Mouse (Mus musculus) myocyte (in vitro differentiated cells): ENCODE measurements at regions not wholly inside any gene's neighbourhood (a gene's known extent, or its start where the extent isn't known, plus 50 kb on each side); places are given as distances from the start of the nearest gene placed in this dataset.
A peak's percentile ranks its signal among the peaks of the same experiment; 100 is the strongest.

Source experiments
- H3K27me3 ChIP-seq: one replicate; pipeline ENCODE4 v1.6.1; 2011; ENCODE audit not compliant: control insufficient read depth, insufficient read depth, insufficient read length
- H3K36me3 ChIP-seq: one replicate; pipeline ENCODE4 v1.6.1; 2011; ENCODE audit not compliant: control insufficient read depth, insufficient read depth
- H3K4me2 ChIP-seq: one replicate; pipeline ENCODE4 v1.6.1; 2011; ENCODE audit warnings: low read depth, control low read depth
- H3K4me3 ChIP-seq: one replicate; pipeline ENCODE4 v1.5.1; 2011; ENCODE audit warnings: mild to moderate bottlenecking, control low read depth, moderate library complexity
- H3K79me2 ChIP-seq: one replicate; pipeline ENCODE4 v1.6.1; 2011; ENCODE audit not compliant: control insufficient read depth, insufficient read depth
- H3ac ChIP-seq: one replicate; pipeline ENCODE4 v1.6.1; 2011; ENCODE audit not compliant: control insufficient read depth, insufficient read length
- CEBPB ChIP-seq: IDR thresholded peaks from 2 replicates; pipeline ENCODE4 v1.6.1; 2011; ENCODE audit warnings: mild to moderate bottlenecking, moderate library complexity; ENCODE audit not compliant: poor library complexity, insufficient read depth, severe bottlenecking
- E2F4 ChIP-seq: IDR thresholded peaks from one replicate; pipeline ENCODE4 v1.6.1; 2011; ENCODE audit warnings: mild to moderate bottlenecking, control low read depth, moderate library complexity; ENCODE audit not compliant: insufficient read depth
- MAX ChIP-seq: IDR thresholded peaks from one replicate; pipeline ENCODE4 v1.6.1; 2011; ENCODE audit warnings: low read depth, mild to moderate bottlenecking, control low read depth
- MYOD1 ChIP-seq, 3 experiments: IDR thresholded peaks; one replicate each; pipeline ENCODE4 v1.6.1; 2011; ENCODE audit warnings: control low read depth in 2 of 3, low read depth in 2 of 3, mild to moderate bottlenecking in 2 of 3, moderate library complexity in 1 of 3; ENCODE audit not compliant: insufficient read length in 2 of 3, control insufficient read depth in 1 of 3
- MYOG ChIP-seq, 3 experiments: IDR thresholded peaks; one replicate each; pipeline ENCODE4 v1.6.1; 2011; ENCODE audit warnings: control low read depth in 2 of 3, low read depth in 2 of 3, mild to moderate bottlenecking in 2 of 3; ENCODE audit not compliant: insufficient read length in 2 of 3, control insufficient read depth in 1 of 3, insufficient read depth in 1 of 3
- POLR2A ChIP-seq: IDR thresholded peaks from one replicate; pipeline ENCODE4 v1.6.1; 2011; ENCODE audit warnings: low read depth, mild to moderate bottlenecking, control low read depth, moderate library complexity; ENCODE audit not compliant: insufficient read length
- POLR2AphosphoS2 ChIP-seq: IDR thresholded peaks from one replicate; pipeline ENCODE4 v1.6.1; 2011; ENCODE audit warnings: low read depth, control low read depth; ENCODE audit not compliant: insufficient read length
- REST ChIP-seq: IDR thresholded peaks from one replicate; pipeline ENCODE4 v1.6.1; 2011; ENCODE audit warnings: mild to moderate bottlenecking, control low read depth, moderate library complexity; ENCODE audit not compliant: insufficient read depth, insufficient read length
- SRF ChIP-seq: IDR thresholded peaks from one replicate; pipeline ENCODE4 v1.6.1; 2011; ENCODE audit warnings: low read depth; ENCODE audit not compliant: control insufficient read depth, insufficient read length
- TCF12 ChIP-seq: IDR thresholded peaks from one replicate; pipeline ENCODE4 v1.6.1; 2011; ENCODE audit warnings: mild to moderate bottlenecking, control low read depth; ENCODE audit not compliant: poor library complexity, insufficient read depth, severe bottlenecking
- TCF3 ChIP-seq: IDR thresholded peaks from one replicate; pipeline ENCODE4 v1.6.1; 2011; ENCODE audit warnings: low read depth, control low read depth; ENCODE audit not compliant: insufficient read length
- USF1 ChIP-seq: IDR thresholded peaks from one replicate; pipeline ENCODE4 v1.6.1; 2011; ENCODE audit warnings: low read depth, mild to moderate bottlenecking, control low read depth, moderate library complexity

- no peaks in the 10 kb centered on the region for H3K79me2 ChIP-seq
- H3K36me3 ChIP-seq = no peaks in the 10 kb centered on the region
- H3K27me3 ChIP-seq = no peaks in the 10 kb centered on the region
- TF ChIP-seq TCF12 (no peak), POLR2A (no peak), POLR2AphosphoS2 (no peak), REST (no peak), CEBPB (no peak), MYOG (IDR thresholded peaks at IDR 0.05; ENCODE audit: control insufficient read depth in 1 of 3, insufficient read depth in 1 of 3, insufficient read length in 2 of 3, low read depth in 2 of 3) (no peak), TCF3 (no peak), MYOD1 (IDR thresholded peaks at IDR 0.05; ENCODE audit: control insufficient read depth in 1 of 3, insufficient read length in 2 of 3, low read depth in 2 of 3) (no peak), USF1 (no peak), SRF (no peak), MAX (no peak), E2F4 (no peak)
- no peak overlapping the region for H3K4me2 ChIP-seq
- no peak overlapping the region for H3ac ChIP-seq
- no peak overlapping the region for H3K4me3 ChIP-seq
These were observed 145.3 kb upstream of the Aldoart1 start for GRCm38 (mm10) chr4:72997686-72998085.

GRCm38 (mm10) chr4:72996102-72996501 is 143.7 kb upstream of the Aldoart1 start:
- H3K27me3 ChIP-seq = no peaks in the 10 kb centered on the region
- H3K4me3 ChIP-seq = no peak overlapping the region
- H3ac ChIP-seq = no peak overlapping the region
- no peak overlapping the region for H3K4me2 ChIP-seq
- TF ChIP-seq USF1 (no peak), POLR2AphosphoS2 (no peak), SRF (no peak), MYOG (IDR thresholded peaks at IDR 0.05; ENCODE audit: control insufficient read depth in 1 of 3, insufficient read depth in 1 of 3, insufficient read length in 2 of 3, low read depth in 2 of 3) (no peak), MYOD1 (IDR thresholded peaks at IDR 0.05; ENCODE audit: control insufficient read depth in 1 of 3, insufficient read length in 2 of 3, low read depth in 2 of 3) (no peak), MAX (no peak), REST (no peak), TCF3 (no peak), E2F4 (no peak), TCF12 (no peak), CEBPB (no peak), POLR2A (no peak)
- no peaks in the 10 kb centered on the region for H3K79me2 ChIP-seq
- no peaks in the 10 kb centered on the region for H3K36me3 ChIP-seq

- Histone ChIP-seq H3K36me3 (no peaks in the 10 kb centered on the region), H3K4me3 (no peak overlapping the region), H3ac (no peak overlapping the region), H3K27me3 (no peaks in the 10 kb centered on the region), H3K4me2 (peak overlapping the region; percentile 8), H3K79me2 (no peaks in the 10 kb centered on the region)
- TF ChIP-seq SRF = no peak
- TF ChIP-seq POLR2AphosphoS2 = no peak
These were observed 94.0 kb upstream of the Aldoart1 start for GRCm38 (mm10) chr4:72946369-72946981.

GRCm38 (mm10) chr4:72923396-72923795 is 71.0 kb upstream of the Aldoart1 start:
- TF ChIP-seq POLR2AphosphoS2 (no peak), MYOD1 (IDR thresholded peaks at IDR 0.05; ENCODE audit: control insufficient read depth in 1 of 3, insufficient read length in 2 of 3, low read depth in 2 of 3) (no peak), USF1 (no peak), MYOG (IDR thresholded peaks at IDR 0.05; ENCODE audit: control insufficient read depth in 1 of 3, insufficient read depth in 1 of 3, insufficient read length in 2 of 3, low read depth in 2 of 3) (no peak), POLR2A (no peak), CEBPB (no peak), E2F4 (no peak), REST (no peak)
- H3ac ChIP-seq = no peak overlapping the region
- H3K4me2 ChIP-seq = no peak overlapping the region
- H3K79me2 ChIP-seq = no peaks in the 10 kb centered on the region
- H3K4me3 ChIP-seq = no peak overlapping the region
- no peaks in the 10 kb centered on the region for H3K27me3 ChIP-seq
- no peaks in the 10 kb centered on the region for H3K36me3 ChIP-seq

GRCm38 (mm10) chr4:72914991-72915390 is 62.6 kb upstream of the Aldoart1 start:
- Histone ChIP-seq H3K4me2 (no peak overlapping the region), H3K36me3 (no peaks in the 10 kb centered on the region), H3K27me3 (no peaks in the 10 kb centered on the region), H3K79me2 (no peaks in the 10 kb centered on the region), H3K4me3 (no peak overlapping the region), H3ac (no peak overlapping the region)
- TF ChIP-seq MYOD1 (IDR thresholded peaks at IDR 0.05; ENCODE audit: control insufficient read depth in 1 of 3, insufficient read length in 2 of 3, low read depth in 2 of 3) (no peak), MYOG (IDR thresholded peaks at IDR 0.05; ENCODE audit: control insufficient read depth in 1 of 3, insufficient read depth in 1 of 3, insufficient read length in 2 of 3, low read depth in 2 of 3) (no peak), E2F4 (no peak), POLR2AphosphoS2 (no peak), TCF12 (no peak), SRF (no peak), REST (no peak), USF1 (no peak), POLR2A (no peak), CEBPB (no peak), MAX (no peak)
